Comparison of ENCODE assay signal across 9 mouse cellular contexts in genomic region chr7:63937236-63938065, GRCm38 (mm10). TPM values are rescaled to one million over a fixed set of nuclear protein-coding genes. Genes with fewer than 3 reads are reported as not detected.
DNase-seq lines count a peak whose midpoint lies in the region; ATAC-seq and TF ChIP-seq lines count a peak whose summit lies in the region.
"Had no signal": no experiment of that assay in that cellular context is flagged by ENCODE, and none has a peak within 500 bp of the region (broad histone marks: within the 10 kb centered on the region; RNA-seq: fewer than 3 reads in every experiment).

No protein-coding gene starts in this region.

- H3K27ac ChIP-seq in CH12.LX (ENCODE audit: insufficient read depth, low read depth) = peak overlapping the region; percentile 88
- H3K27ac ChIP-seq in heart, postnatal 0 days (ENCODE audit: low read depth) = peak overlapping the region; percentile 98

- H3K4me3 ChIP-seq in CH12.LX (replicated peaks in 1 of 3; ENCODE audit: low read depth in 2 of 3, low read length in 2 of 3, poor library complexity in 1 of 3) = peak overlapping the region; percentile 77 to 93 (median 79)
- H3K4me3 ChIP-seq in erythroblast, embryonic 14.5 days (replicated peaks) = peak overlapping the region; percentile 76
- H3K4me3 ChIP-seq in heart, postnatal 0 days (ENCODE audit: low read depth, low read length) = peak overlapping the region; percentile 98

- no peak for TF ChIP-seq RAD21 in CH12.LX (IDR thresholded peaks at IDR 0.05; ENCODE audit: low read depth, low read length)

- peaks cover 9% of the 10 kb centered on the region for H3K79me2 ChIP-seq in CH12.LX (replicated peaks; ENCODE audit: control insufficient read depth, extremely low read depth, insufficient read depth, poor library complexity, severe bottlenecking)

- peak overlapping the region; percentile 55 for H3K4me2 ChIP-seq in CH12.LX (ENCODE audit: insufficient read depth, low read depth, poor library complexity, severe bottlenecking)
- peak overlapping the region; percentile 87 for H3K4me2 ChIP-seq in heart, postnatal 0 days (ENCODE audit: low read depth, low read length)

- in situ Hi-C loops in CH12.LX (cut with MboI; ENCODE audit: low pct_ligation_motif_present, low pct_unique_long_range_greater_than_20kb, low sequenced_read_pairs) = no loop called here

- H3K9ac ChIP-seq in CH12.LX (ENCODE audit: insufficient read depth, low read depth) = peak overlapping the region; percentile 67
- peak overlapping the region; percentile 96 for H3K9ac ChIP-seq in heart, postnatal 0 days (replicated peaks; ENCODE audit: low read depth, low read length)

- H3K4me1 ChIP-seq in CH12.LX (ENCODE audit: control insufficient read depth in 1 of 2, insufficient read depth in 2 of 2) = peaks cover 15 to 46% of the 10 kb centered on the region in 2 experiments
- H3K4me1 ChIP-seq in erythroblast, embryonic 14.5 days (ENCODE audit: control insufficient read depth) = peaks cover 93% of the 10 kb centered on the region
- H3K4me1 ChIP-seq in heart, postnatal 0 days (ENCODE audit: control insufficient read depth, insufficient read depth) = peaks cover 37% of the 10 kb centered on the region

- no peak for TF ChIP-seq EP300 in CH12.LX (IDR thresholded peaks at IDR 0.05; ENCODE audit: low read length)
- peak; percentile 26; the same call in 1 of the 2 replicates for TF ChIP-seq EP300 in heart, postnatal 0 days (IDR thresholded peaks at IDR 0.05; ENCODE audit: low read depth)

- peak; percentile 43 for ATAC-seq in heart, postnatal 0 days (ENCODE audit: insufficient read depth, low read depth)

- dilution Hi-C loops in CH12.LX (cut with MboI; ENCODE audit: extremely low pct_ligation_motif_present, extremely low pct_unique_long_range_greater_than_20kb, low sequenced_read_pairs) = no loop called here

- peaks cover 0 to 3% of the 10 kb centered on the region in 2 experiments for H3K36me3 ChIP-seq in CH12.LX (replicated peaks in 1 of 2; ENCODE audit: control insufficient read depth in 1 of 2, insufficient read depth in 1 of 2, low read length in 1 of 2)
- H3K36me3 ChIP-seq in erythroblast, embryonic 14.5 days (ENCODE audit: control insufficient read depth) = peaks cover 17% of the 10 kb centered on the region
- 0 out of 2 replicates have a peak, but pooled peaks cover 3% of the 10 kb centered on the region for H3K36me3 ChIP-seq in heart, postnatal 0 days (replicated peaks; ENCODE audit: control insufficient read depth, insufficient read depth, low read length)

- H3K27me3 ChIP-seq in CH12.LX (replicated peaks) = peaks cover 6% of the 10 kb centered on the region
- no peaks in the 10 kb centered on the region for H3K27me3 ChIP-seq in erythroblast, embryonic 14.5 days (ENCODE audit: control insufficient read depth)
- no peaks in the 10 kb centered on the region for H3K27me3 ChIP-seq in heart, postnatal 0 days (ENCODE audit: control insufficient read depth, insufficient read depth, low read length)

- under 1% methylated on average over 61 of the region's 88 CpGs for WGBS in heart, postnatal 0 days

- H3K9me3 ChIP-seq in CH12.LX (replicated peaks; ENCODE audit: low read length) = no peaks in the 10 kb centered on the region
- H3K9me3 ChIP-seq in erythroblast, embryonic 14.5 days (ENCODE audit: control insufficient read depth, low read length) = no peaks in the 10 kb centered on the region
- H3K9me3 ChIP-seq in heart, postnatal 0 days (replicated peaks; ENCODE audit: control insufficient read depth, low read length) = no peaks in the 10 kb centered on the region

- peak; percentile 58 for DNase-seq in CH12.LX (ENCODE audit: extremely low read depth)
- peak; percentile 77 for DNase-seq in brain, embryonic 14.5 days (ENCODE audit: low read depth)
- peak; percentile 85 for DNase-seq in heart, postnatal 0 days (ENCODE audit: low spot score)
- peak; percentile 93 to 95 for DNase-seq in kidney, postnatal 36 days
- DNase-seq in lung, postnatal 14 days = peak; percentile 93
- DNase-seq in ovary, postnatal 14 days (ENCODE audit: low spot score) = peak; percentile 76
- peak; percentile 95 for DNase-seq in thymus, postnatal 4 days

- TF ChIP-seq POLR2A in CH12.LX (IDR thresholded peaks at IDR 0.05; ENCODE audit: low read depth, low read length) = 0 out of 2 replicates have a peak, but pooled peaks have one; percentile 11
- peak; percentile 72 for TF ChIP-seq POLR2A in brain, embryonic 14.5 days (IDR thresholded peaks at IDR 0.05; ENCODE audit: borderline replicate concordance, extremely low read depth, insufficient read depth, insufficient read length, poor library complexity, severe bottlenecking)

- TF ChIP-seq CTCF in CH12.LX (conservative IDR thresholded peaks at IDR 0.05 in 1 of 2, IDR thresholded peaks at IDR 0.05 in 1 of 2; ENCODE audit: low read depth in 2 of 2, low read length in 2 of 2) = peak in 1 of 2 experiments; percentile 13; a peak in 1 of 4 replicates
- TF ChIP-seq CTCF in brain, embryonic 14.5 days (IDR thresholded peaks at IDR 0.05; ENCODE audit: borderline replicate concordance, extremely low read depth, insufficient read depth, insufficient read length) = no peak
- TF ChIP-seq CTCF in heart, postnatal 0 days (IDR thresholded peaks at IDR 0.05; ENCODE audit: low read depth) = peak; percentile 19; the same call in 1 of the 2 replicates

TF ChIP-seq in CH12.LX, 34 proteins besides CTCF, POLR2A, EP300 and RAD21:
- TF ChIP-seq IRF4 (IDR thresholded peaks at IDR 0.05; ENCODE audit: low read depth, low read length) (no peak), NRF1 (IDR thresholded peaks at IDR 0.05; ENCODE audit: low read depth, low read length) (peak; percentile 39; the same call in 1 of the 2 replicates), SMC3 (IDR thresholded peaks at IDR 0.05; ENCODE audit: low read depth, low read length) (no peak), PAX5 (IDR thresholded peaks at IDR 0.05; ENCODE audit: low read length) (no peak), MAZ (IDR thresholded peaks at IDR 0.05; ENCODE audit: low read depth, low read length) (peak; percentile 71; the same call in 1 of the 2 replicates), USF1 (IDR thresholded peaks at IDR 0.05; ENCODE audit: low read depth, low read length) (no peak), HCFC1 (IDR thresholded peaks at IDR 0.05; ENCODE audit: low read depth, low read length) (no peak), NELFE (IDR thresholded peaks at IDR 0.05; ENCODE audit: low read depth, low read length) (no peak), JUN (IDR thresholded peaks at IDR 0.05; ENCODE audit: insufficient read depth, low read depth, low read length) (no peak), BHLHE40 (IDR thresholded peaks at IDR 0.05; ENCODE audit: low read depth, low read length) (peak; percentile 47), MYC (IDR thresholded peaks at IDR 0.05; ENCODE audit: low read depth, low read length) (no peak), MAX (IDR thresholded peaks at IDR 0.05; ENCODE audit: low read length) (peak; percentile 46; the same call in 1 of the 2 replicates), MXI1 (IDR thresholded peaks at IDR 0.05; ENCODE audit: low read depth, low read length) (no peak; the same call in 1 of the 2 replicates), KAT2A (IDR thresholded peaks at IDR 0.05; ENCODE audit: insufficient replicate concordance, low read length) (no peak), RCOR1 (conservative IDR thresholded peaks at IDR 0.05; ENCODE audit: low read depth, low read length) (no peak), ZNF384 (IDR thresholded peaks at IDR 0.05; ENCODE audit: low read depth, low read length) (no peak), JUND (conservative IDR thresholded peaks at IDR 0.05; ENCODE audit: low read depth, low read length) (no peak), GABPA (IDR thresholded peaks at IDR 0.05; ENCODE audit: insufficient replicate concordance, low read depth, low read length) (no peak), ELF1 (IDR thresholded peaks at IDR 0.05; ENCODE audit: low read depth, low read length) (peak; percentile 10; the same call in 1 of the 2 replicates), POLR2AphosphoS2 (IDR thresholded peaks at IDR 0.05; ENCODE audit: low read depth, low read length) (no peak), MAFK (IDR thresholded peaks at IDR 0.05; ENCODE audit: insufficient replicate concordance, low read length) (no peak), SIN3A (IDR thresholded peaks at IDR 0.05; ENCODE audit: low read length) (no peak; the same call in 1 of the 2 replicates)

RNA-seq across cellular contexts. Expression of gene Klf13, which starts 1.3 kb away (rescaled TPM):
- total RNA-seq in CH12.LX (2012; rRNA removed) (5.7 and 9.7 TPM in 2 replicates), CH12.LX (2014; rRNA removed) (1.2 and 1.7 TPM in 2 replicates)
- 3.7 TPM in 2 replicates for polyA plus RNA-seq in CH12.LX (2012; ENCODE audit: insufficient read length, low read depth)
- polyA plus RNA-seq in brain, embryonic 14.5 days (2012; rRNA removed) = 12.4 and 19.8 TPM in 2 replicates
- 8.8 and 11.3 TPM in 2 replicates for polyA plus RNA-seq in erythroblast, embryonic 14.5 days (2012)
- 40.7 and 47.4 TPM in 2 replicates for total RNA-seq in heart, postnatal 0 days (2014; rRNA removed; ENCODE audit: low replicate concordance)
- 26.0 and 26.5 TPM in 2 replicates for polyA plus RNA-seq in heart, postnatal 0 days (2015; fragmentation: Nextera tagmentation; extraction: Ambion mirVana)

RNA-seq across cellular contexts. Expression of gene E030018B13Rik, which starts 20.8 kb away (rescaled TPM):
- total RNA-seq in CH12.LX (2012; rRNA removed) (not detected in 2 replicates), CH12.LX (2014; rRNA removed) (not detected in 2 replicates)
- polyA plus RNA-seq in CH12.LX (2012; ENCODE audit: insufficient read length, low read depth) = not detected in 2 replicates
- not detected in 2 replicates for polyA plus RNA-seq in brain, embryonic 14.5 days (2012; rRNA removed)
- polyA plus RNA-seq in erythroblast, embryonic 14.5 days (2012) = not detected in 2 replicates
- not detected in 2 replicates for total RNA-seq in heart, postnatal 0 days (2014; rRNA removed; ENCODE audit: low replicate concordance)
- polyA plus RNA-seq in heart, postnatal 0 days (2015; fragmentation: Nextera tagmentation; extraction: Ambion mirVana) = 0.11 and 0.15 TPM in 2 replicates
- total RNA-seq: layer of hippocampus, adult 18-20 months had no signal

Comparison
In these comparisons a context has a peak if more than half of its experiments do, and no peak if none do; other contexts are left out.
1. Peak in every context shown above with its lines: DNase-seq, ATAC-seq, H3K4me3 ChIP-seq and H3K27ac ChIP-seq.